22 mouse cellular contexts compared by ENCODE assay signal in genomic region chr6:120509975-120510374, GRCm38 (mm10). TPM values are rescaled to one million over a fixed set of nuclear protein-coding genes. Genes with fewer than 3 reads are reported as not detected.
A peak's percentile ranks its signal among the peaks of the same experiment; 100 is the strongest.
DNase-seq lines count a peak whose midpoint lies in the region; TF ChIP-seq lines count a peak whose summit lies in the region.
"Had no signal": no experiment of that assay in that cellular context is flagged by ENCODE, and none has a peak within 500 bp of the region (broad histone marks: within the 10 kb centered on the region; RNA-seq: fewer than 3 reads in every experiment).

No protein-coding gene starts in this region.

- H3K9me3 ChIP-seq in E14TG2a.4 (ENCODE audit: low read length) = no peaks in the 10 kb centered on the region
- H3K9me3 ChIP-seq: embryonic facial prominence, embryonic 12.5 days; embryonic facial prominence, embryonic 15.5 days; forebrain, embryonic 12.5 days; forebrain, embryonic 15.5 days; hindbrain, embryonic 13.5 days had no signal

- DNase-seq in left cerebral cortex, adult 2 months (ENCODE audit: extremely low spot score in 1 of 2, low spot score in 2 of 2) = no peak
- DNase-seq in left cerebral cortex, postnatal 14 days (ENCODE audit: low spot score in 2 of 2) = no peak
- DNase-seq in brain, adult 2 months (ENCODE audit: low read depth, low spot score) = peak; percentile 61
- no peak for DNase-seq in kidney, adult 9 months
- DNase-seq: adrenal gland, adult 8-10 months; adrenal gland, postnatal 25 days; cerebellum, adult 18-20 months; cerebellum, adult 9-10 months; cerebellum, postnatal 14 days; gastrocnemius, adult 2 months; gastrocnemius, postnatal 14 days; heart, adult 11 months had no signal

- H3K27me3 ChIP-seq in E14TG2a.4 (ENCODE audit: insufficient read depth, low read length) = no peaks in the 10 kb centered on the region
- H3K27me3 ChIP-seq: embryonic facial prominence, embryonic 12.5 days; embryonic facial prominence, embryonic 15.5 days; forebrain, embryonic 12.5 days; forebrain, embryonic 15.5 days; hindbrain, embryonic 13.5 days had no signal

- no peak for TF ChIP-seq POLR2A in olfactory bulb, adult 2 months (IDR thresholded peaks at IDR 0.05; ENCODE audit: insufficient read depth, low read depth, low read length)

- peaks cover 60% of the 10 kb centered on the region for H3K4me1 ChIP-seq in E14TG2a.4 (replicated peaks; ENCODE audit: low read depth, low read length)
- peaks cover 17% of the 10 kb centered on the region for H3K4me1 ChIP-seq in olfactory bulb, adult 2 months (ENCODE audit: control insufficient read depth, insufficient read depth, low read length)
- H3K4me1 ChIP-seq: embryonic facial prominence, embryonic 15.5 days; forebrain, embryonic 12.5 days; forebrain, embryonic 15.5 days had no signal

- no peak for TF ChIP-seq CTCF in left cerebral cortex, adult 2 months (IDR thresholded peaks at IDR 0.05)
- no peak for TF ChIP-seq CTCF in E14TG2a.4 (conservative IDR thresholded peaks at IDR 0.05; ENCODE audit: low read length)
- TF ChIP-seq CTCF in olfactory bulb, adult 2 months (IDR thresholded peaks at IDR 0.05; ENCODE audit: insufficient read depth, low read depth, low read length) = no peak

- no peak overlapping the region for H3K4me3 ChIP-seq in left cerebral cortex, adult 2 months
- peak overlapping the region; percentile 48 for H3K4me3 ChIP-seq in E14TG2a.4 (replicated peaks; ENCODE audit: low read length)
- no peak overlapping the region for H3K4me3 ChIP-seq in olfactory bulb, adult 2 months (ENCODE audit: insufficient read depth, low read depth, low read length)
- H3K4me3 ChIP-seq: embryonic facial prominence, embryonic 12.5 days; embryonic facial prominence, embryonic 15.5 days; forebrain, embryonic 12.5 days; forebrain, embryonic 15.5 days; gastrocnemius, adult 2 months; hindbrain, embryonic 13.5 days had no signal

- 44% methylated on average over 7 of the region's 7 CpGs for WGBS in olfactory bulb, adult 2 months

- peaks cover 39% of the 10 kb centered on the region for H3K36me3 ChIP-seq in E14TG2a.4 (ENCODE audit: insufficient read depth, low read length)

- H3K27ac ChIP-seq in left cerebral cortex, adult 2 months = peak overlapping the region; percentile 90
- peak overlapping the region; percentile 92 for H3K27ac ChIP-seq in olfactory bulb, adult 2 months (ENCODE audit: insufficient read depth, low read depth, low read length)
- H3K27ac ChIP-seq: embryonic facial prominence, embryonic 12.5 days; embryonic facial prominence, embryonic 15.5 days; forebrain, embryonic 12.5 days; forebrain, embryonic 15.5 days; gastrocnemius, adult 2 months; hindbrain, embryonic 13.5 days had no signal

- intact Hi-C loops in left cerebral cortex, adult 2 months (cut with DNase I) = loop anchor here (1.0 kb wide), 1 partner anchor 17 kb away; the partner anchor contains the start of gene Tmem121b
- intact Hi-C loops in left cerebral cortex, postnatal 14 days (cut with DNase I) = no loop called here

RNA-seq across cellular contexts. Expression of gene Tmem121b, which starts 16.4 kb away (rescaled TPM):
- 10 to 100 TPM; 56.1 to 57.4 TPM for total RNA-seq in left cerebral cortex, adult 2 months (2021)
- total RNA-seq in left cerebral cortex, postnatal 14 days (2021) = 10 to 100 TPM; 71.2 to 75.7 TPM
- polyA plus RNA-seq in olfactory bulb, adult 2 months (2012; ENCODE audit: insufficient read depth, insufficient read length, low replicate concordance, missing spikeins) = not detected in 2 replicates
- total RNA-seq: adrenal gland, postnatal 25 days; gastrocnemius, adult 2 months; heart, adult 8-10 months; heart, postnatal 25 days had no signal
- polyA plus RNA-seq: heart, postnatal 0 days had no signal

RNA-seq across cellular contexts. Expression of gene Hdhd5, which starts 21.1 kb away (rescaled TPM):
- 10 to 100 TPM; 35.2 to 41.0 TPM for total RNA-seq in left cerebral cortex, adult 2 months (2021)
- total RNA-seq in left cerebral cortex, postnatal 14 days (2021) = 10 to 100 TPM; 34.4 to 34.9 TPM
- not detected in 2 replicates for polyA plus RNA-seq in olfactory bulb, adult 2 months (2012; ENCODE audit: insufficient read depth, insufficient read length, low replicate concordance, missing spikeins)

RNA-seq across cellular contexts. Expression of gene Il17ra, which starts 46.9 kb away (rescaled TPM):
- total RNA-seq in left cerebral cortex, adult 2 months (2021) = 10 to 100 TPM; 14.8 to 19.7 TPM
- 1 to 10 TPM; 7.4 to 9.1 TPM for total RNA-seq in left cerebral cortex, postnatal 14 days (2021)
- 39.1 TPM in 1 of 2 replicates, not detected in the other for polyA plus RNA-seq in olfactory bulb, adult 2 months (2012; ENCODE audit: insufficient read depth, insufficient read length, low replicate concordance, missing spikeins)
